Mouse (Mus musculus) c-Kit-positive CD71-positive TER-119-positive erythroid progenitor cells, embryonic 14.5 days (primary cell): ENCODE measurements around the gene Fam72a.

ENCODE experiments used
- DNase-seq: peaks from one replicate; pipeline ENCODE4 v3.0.0-alpha.2; 2013; ENCODE audit warnings: low spot score

Gene Fam72a

DNA sequence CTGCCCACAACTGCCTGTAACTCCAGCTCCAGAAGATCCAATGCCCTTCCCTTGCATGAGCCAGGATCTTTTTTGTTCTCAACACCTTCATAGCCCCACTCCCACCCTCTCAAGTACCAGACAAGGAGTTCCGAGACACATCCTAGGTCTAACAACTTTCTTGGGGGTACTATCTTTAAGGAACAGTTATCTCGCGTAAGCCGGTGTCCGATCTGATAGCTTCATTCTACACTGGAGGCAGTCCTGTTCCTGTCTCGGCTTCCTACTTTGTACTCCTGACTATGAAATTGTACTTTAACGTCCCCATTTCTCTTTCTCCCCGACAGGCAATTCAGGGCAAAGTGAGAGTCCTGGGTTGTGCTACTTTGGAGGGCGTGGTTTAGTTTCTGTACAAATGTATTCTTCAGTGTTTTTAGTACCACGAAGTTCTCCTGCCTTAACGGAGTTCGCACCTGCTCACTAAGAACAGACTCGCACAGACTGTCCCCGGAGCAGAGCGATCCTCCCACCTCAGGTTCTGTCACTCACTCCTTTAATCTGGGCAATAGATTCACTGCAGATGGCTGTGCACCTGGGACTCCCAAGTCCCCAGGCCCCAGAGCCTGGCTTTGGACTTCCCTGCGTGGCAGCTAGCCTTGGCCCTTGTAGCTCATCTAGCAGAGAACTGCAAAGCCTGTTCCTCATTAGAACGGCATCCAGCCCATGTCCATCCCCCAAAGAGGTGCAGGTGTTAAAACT lies 51.4 kb downstream of the Fam72a start:
- DNase-seq: no peak

DNA sequence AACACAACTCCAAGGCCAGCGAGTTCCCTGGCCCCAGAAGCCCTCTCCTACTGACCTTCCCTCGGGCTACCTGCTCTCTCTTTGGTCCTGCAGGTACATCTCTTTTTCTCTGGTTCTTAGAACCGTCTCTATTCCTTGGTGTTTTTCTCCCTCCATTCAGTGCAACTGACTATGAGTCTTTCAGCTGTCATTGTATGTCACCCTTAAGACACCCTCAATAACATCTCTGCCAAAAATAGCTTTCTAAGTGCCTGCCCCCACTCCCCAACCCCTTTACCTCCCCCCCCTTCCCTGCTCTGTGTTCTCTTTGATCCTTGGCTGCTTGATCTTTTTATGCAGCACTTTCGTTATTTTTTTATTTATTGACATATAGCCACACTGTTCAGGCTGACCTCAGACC lies 52.7 kb downstream of the Fam72a start:
- DNase-seq: no peak

DNA sequence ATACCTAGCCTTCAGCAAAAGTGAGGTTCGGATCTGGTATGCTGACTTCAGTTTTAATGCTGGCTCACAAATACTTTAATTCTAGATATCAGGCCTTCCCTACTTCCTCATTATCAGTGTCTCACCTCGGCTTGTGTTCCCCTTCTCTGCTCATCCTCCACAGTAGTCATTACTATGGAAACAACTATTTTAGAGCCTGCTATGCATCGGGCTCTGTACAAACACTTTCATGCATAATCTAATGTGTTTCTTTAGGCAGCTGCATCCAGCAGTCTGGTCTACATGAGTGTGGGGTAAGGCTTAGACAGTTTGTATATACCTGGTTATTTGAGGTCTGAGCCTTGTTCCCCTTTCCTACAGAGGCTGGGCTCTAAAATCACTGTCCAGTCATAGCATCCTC lies 55.9 kb downstream of the Fam72a start:
- no peak for DNase-seq

DNA sequence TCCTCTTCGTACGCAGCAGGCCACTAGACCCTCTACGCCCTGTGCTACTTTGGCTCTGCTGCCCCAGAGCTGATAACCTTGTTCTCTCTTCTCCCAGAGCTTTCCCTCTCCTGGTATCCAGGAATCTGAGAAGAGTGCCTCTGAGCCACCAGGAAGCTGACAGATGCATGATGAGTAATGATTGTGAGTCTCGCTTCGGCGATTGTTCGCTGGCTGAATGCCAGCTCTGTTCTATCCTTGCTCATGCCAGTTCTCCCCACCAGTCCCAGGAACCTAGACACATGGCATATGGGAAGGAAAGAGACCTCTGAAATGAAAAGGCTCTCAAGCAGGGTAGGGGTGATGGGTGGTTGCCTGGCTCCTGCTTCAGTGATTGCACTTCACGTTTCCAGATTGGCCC lies 59.1 kb downstream of the Fam72a start:
- no peak for DNase-seq
